ENCODE assay signal across 1 mouse cellular context in the genomic region with DNA sequence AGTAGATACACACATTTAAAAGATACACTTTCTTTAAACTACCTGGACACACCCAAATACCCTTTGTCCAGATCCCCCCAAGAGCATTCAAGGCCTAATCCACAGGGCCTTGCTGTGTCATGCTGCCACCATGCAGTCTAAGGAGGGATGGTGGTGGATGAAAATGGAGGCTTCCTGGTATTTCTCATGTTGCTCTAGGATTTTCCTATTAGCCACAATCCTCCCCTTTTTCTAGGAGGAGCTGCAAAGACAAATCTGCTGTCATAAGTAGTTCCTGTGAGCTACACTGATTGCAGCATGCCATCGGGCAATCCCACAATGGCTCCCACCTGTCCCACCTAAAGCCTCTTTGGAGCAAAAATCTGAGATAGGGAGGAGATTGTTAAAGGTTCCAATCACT.
TF ChIP-seq lines count a peak whose summit lies in the region.

No protein-coding gene starts in this region.

TF ChIP-seq in MEL, 35 proteins besides CTCF, POLR2A, EP300 and RAD21:
- no peak for TF ChIP-seq SIN3A (IDR thresholded peaks at IDR 0.05; ENCODE audit: low read length)
- TF ChIP-seq ETS1 (IDR thresholded peaks at IDR 0.05; ENCODE audit: low read depth, low read length) = no peak
- TF ChIP-seq MYC (IDR thresholded peaks at IDR 0.05; ENCODE audit: low read depth, low read length) = no peak
- no peak for TF ChIP-seq RCOR1 (IDR thresholded peaks at IDR 0.05; ENCODE audit: low read depth, low read length)
- no peak for TF ChIP-seq HCFC1 (IDR thresholded peaks at IDR 0.05; ENCODE audit: low read depth, low read length)
- no peak for TF ChIP-seq MAX (IDR thresholded peaks at IDR 0.05; ENCODE audit: low read length)
- no peak for TF ChIP-seq E2F4 (IDR thresholded peaks at IDR 0.05; ENCODE audit: borderline replicate concordance, low read depth, low read length)
- TF ChIP-seq KAT2A (conservative IDR thresholded peaks at IDR 0.05; ENCODE audit: low read depth, low read length) = no peak
- no peak for TF ChIP-seq GATA1 (IDR thresholded peaks at IDR 0.05; ENCODE audit: low read depth, low read length)
- no peak for TF ChIP-seq TCF12 (IDR thresholded peaks at IDR 0.05; ENCODE audit: low read depth, low read length)
- no peak for TF ChIP-seq JUND (IDR thresholded peaks at IDR 0.05; ENCODE audit: low read depth, low read length)
- TF ChIP-seq USF1 (IDR thresholded peaks at IDR 0.05; ENCODE audit: low read depth, low read length) = no peak
- no peak for TF ChIP-seq ZNF384 (IDR thresholded peaks at IDR 0.05; ENCODE audit: low read depth, low read length)
- TF ChIP-seq GABPA (IDR thresholded peaks at IDR 0.05; ENCODE audit: low read depth, low read length) = no peak
- no peak for TF ChIP-seq UBTF (IDR thresholded peaks at IDR 0.05; ENCODE audit: borderline replicate concordance, insufficient read depth, low read depth, low read length)
- no peak for TF ChIP-seq BHLHE40 (IDR thresholded peaks at IDR 0.05; ENCODE audit: borderline replicate concordance, low read depth, low read length)
- TF ChIP-seq NELFE (IDR thresholded peaks at IDR 0.05; ENCODE audit: low read depth, low read length) = no peak
- TF ChIP-seq TAL1 (IDR thresholded peaks at IDR 0.05; ENCODE audit: low read length) = no peak
- TF ChIP-seq MAZ (IDR thresholded peaks at IDR 0.05; ENCODE audit: low read depth, low read length) = no peak
